Comparison of ENCODE assay signal across 11 mouse cellular contexts in genomic region chr4:63561861-63562675, GRCm38 (mm10). TPM values are rescaled to one million over a fixed set of nuclear protein-coding genes. Genes with fewer than 3 reads are reported as not detected.
DNase-seq lines count a peak whose midpoint lies in the region; ATAC-seq lines count a peak whose summit lies in the region.
"Had no signal": no experiment of that assay in that cellular context is flagged by ENCODE, and none has a peak within 500 bp of the region (broad histone marks: within the 10 kb centered on the region; RNA-seq: fewer than 3 reads in every experiment).

No protein-coding gene starts in this region.

- H3K4me2 ChIP-seq in midbrain, embryonic 11.5 days, result no peak overlapping the region
- H3K4me2 ChIP-seq in midbrain, embryonic 15.5 days, result no peak overlapping the region
- H3K4me2 ChIP-seq in intestine, embryonic 14.5 days (ENCODE audit: low read length), result 0 out of 2 replicates have a peak overlapping the region, but pooled peaks have one; percentile 15
- H3K4me2 ChIP-seq: embryonic facial prominence, embryonic 12.5 days had no signal

- peaks cover 28% of the 10 kb centered on the region for H3K4me1 ChIP-seq in midbrain, embryonic 11.5 days (ENCODE audit: control insufficient read depth, insufficient read depth, low read length)
- peaks cover 17% of the 10 kb centered on the region for H3K4me1 ChIP-seq in midbrain, embryonic 15.5 days
- H3K4me1 ChIP-seq in intestine, embryonic 14.5 days (replicated peaks; ENCODE audit: control insufficient read depth, insufficient read depth, low read length), result peaks cover 40% of the 10 kb centered on the region

- no peak overlapping the region for H3K4me3 ChIP-seq in midbrain, embryonic 11.5 days (ENCODE audit: low read depth, low read length)
- H3K4me3 ChIP-seq in midbrain, embryonic 15.5 days, result no peak overlapping the region
- no peak overlapping the region for H3K4me3 ChIP-seq in intestine, embryonic 14.5 days (ENCODE audit: low read depth, low read length)
- H3K4me3 ChIP-seq: embryonic facial prominence, embryonic 12.5 days had no signal

- no peaks in the 10 kb centered on the region for H3K9me3 ChIP-seq in midbrain, embryonic 11.5 days (ENCODE audit: control insufficient read depth, low read length)
- no peaks in the 10 kb centered on the region for H3K9me3 ChIP-seq in midbrain, embryonic 15.5 days
- H3K9me3 ChIP-seq in intestine, embryonic 14.5 days (ENCODE audit: control insufficient read depth, low read length), result no peaks in the 10 kb centered on the region
- H3K9me3 ChIP-seq: embryonic facial prominence, embryonic 12.5 days had no signal

- 82% methylated on average over 7 of the region's 7 CpGs for WGBS in midbrain, embryonic 11.5 days
- WGBS in midbrain, embryonic 15.5 days, result 80% methylated on average over 7 of the region's 7 CpGs
- WGBS in intestine, embryonic 14.5 days, result 53% methylated on average over 7 of the region's 7 CpGs

- H3K9ac ChIP-seq in midbrain, embryonic 11.5 days (ENCODE audit: low read length), result no peak overlapping the region
- no peak overlapping the region for H3K9ac ChIP-seq in midbrain, embryonic 15.5 days
- no peak overlapping the region for H3K9ac ChIP-seq in intestine, embryonic 14.5 days (ENCODE audit: low read length)
- H3K9ac ChIP-seq: embryonic facial prominence, embryonic 12.5 days had no signal

- no peak overlapping the region for H3K27ac ChIP-seq in midbrain, embryonic 11.5 days (ENCODE audit: low read depth, low read length)
- no peak overlapping the region for H3K27ac ChIP-seq in midbrain, embryonic 15.5 days
- peak overlapping the region; percentile 9 for H3K27ac ChIP-seq in intestine, embryonic 14.5 days (ENCODE audit: low read depth)
- H3K27ac ChIP-seq: embryonic facial prominence, embryonic 12.5 days had no signal

- no peak for ATAC-seq in midbrain, embryonic 11.5 days (ENCODE audit: low FRiP score)
- ATAC-seq in midbrain, embryonic 15.5 days (replicated peaks), result no peak
- ATAC-seq in intestine, embryonic 14.5 days (replicated peaks; ENCODE audit: low FRiP score, low TSS enrichment, low read depth), result no peak
- peak; percentile 57 for ATAC-seq in monocyte, adult 5-6 weeks (replicated peaks; ENCODE audit: insufficient number of reproducible peaks, low FRiP score, low TSS enrichment, poor library complexity, severe bottlenecking)
- ATAC-seq in frontal cortex, adult (ENCODE audit: low TSS enrichment), result no peak

- no peaks in the 10 kb centered on the region for H3K27me3 ChIP-seq in midbrain, embryonic 11.5 days (ENCODE audit: control insufficient read depth, insufficient read depth, low read length)
- no peaks in the 10 kb centered on the region for H3K27me3 ChIP-seq in midbrain, embryonic 15.5 days (replicated peaks)
- H3K27me3 ChIP-seq in intestine, embryonic 14.5 days (replicated peaks; ENCODE audit: control insufficient read depth, insufficient read depth, low read length), result no peaks in the 10 kb centered on the region
- H3K27me3 ChIP-seq: embryonic facial prominence, embryonic 12.5 days had no signal

- DNase-seq in midbrain, embryonic 11.5 days (ENCODE audit: low spot score, missing footprints), result peak; percentile 83
- no peak for DNase-seq in intestine, embryonic 14.5 days (ENCODE audit: low spot score)
- no peak for DNase-seq in cerebellum, postnatal 10 days
- DNase-seq in frontal cortex, postnatal 14 days (ENCODE audit: low spot score in 2 of 2), result no peak

- no peaks in the 10 kb centered on the region for H3K36me3 ChIP-seq in midbrain, embryonic 11.5 days (ENCODE audit: control insufficient read depth, insufficient read depth, low read length)
- H3K36me3 ChIP-seq in midbrain, embryonic 15.5 days (replicated peaks), result no peaks in the 10 kb centered on the region
- peaks cover 13% of the 10 kb centered on the region; the same call in 1 of the 2 replicates for H3K36me3 ChIP-seq in intestine, embryonic 14.5 days (ENCODE audit: control insufficient read depth, insufficient read depth, low read length)

RNA-seq across cellular contexts. Expression of gene Tmem268, which starts 3.5 kb away (rescaled TPM):
- 6.2 and 8.1 TPM in 2 replicates for polyA plus RNA-seq in midbrain, embryonic 11.5 days (2014; fragmentation: Nextera tagmentation; extraction: Ambion mirVana)
- polyA plus RNA-seq in midbrain, embryonic 15.5 days (2015; fragmentation: Nextera tagmentation; extraction: Ambion mirVana), result 3.7 and 4.7 TPM in 2 replicates
- polyA plus RNA-seq in intestine, embryonic 14.5 days (2014; fragmentation: Nextera tagmentation; extraction: Ambion mirVana), result 11.3 and 11.9 TPM in 2 replicates
- total RNA-seq in monocyte, adult 5-6 weeks (2017), result 5.0 to 42.9 TPM (median 14.7 TPM) in 3 replicates

RNA-seq across cellular contexts. Expression of gene Atp6v1g1, which starts 17.5 kb away (rescaled TPM):
- 386 and 408 TPM in 2 replicates for polyA plus RNA-seq in midbrain, embryonic 11.5 days (2014; fragmentation: Nextera tagmentation; extraction: Ambion mirVana)
- polyA plus RNA-seq in midbrain, embryonic 15.5 days (2015; fragmentation: Nextera tagmentation; extraction: Ambion mirVana), result 409 and 410 TPM in 2 replicates
- 264 and 277 TPM in 2 replicates for polyA plus RNA-seq in intestine, embryonic 14.5 days (2014; fragmentation: Nextera tagmentation; extraction: Ambion mirVana)
- total RNA-seq in monocyte, adult 5-6 weeks (2017), result 72.4 to 128 TPM (median 93.3 TPM) in 3 replicates

RNA-seq across cellular contexts. Expression of gene Gm11213, which starts 43.0 kb away (rescaled TPM):
- not detected in 2 replicates for polyA plus RNA-seq in midbrain, embryonic 11.5 days (2014; fragmentation: Nextera tagmentation; extraction: Ambion mirVana)
- polyA plus RNA-seq in midbrain, embryonic 15.5 days (2015; fragmentation: Nextera tagmentation; extraction: Ambion mirVana), result not detected in 2 replicates
- not detected in 2 replicates for polyA plus RNA-seq in intestine, embryonic 14.5 days (2014; fragmentation: Nextera tagmentation; extraction: Ambion mirVana)
- not detected in 3 replicates for total RNA-seq in monocyte, adult 5-6 weeks (2017)
- total RNA-seq: heart, adult 18-20 months; left cerebral cortex, postnatal 25 days had no signal
- polyA plus RNA-seq: embryonic facial prominence, embryonic 12.5 days; neural tube, embryonic 14.5 days had no signal
